28 mouse cellular contexts compared by ENCODE assay signal in genomic region chr11:11805951-11806350, GRCm38 (mm10). TPM values are rescaled to one million over a fixed set of nuclear protein-coding genes. Genes with fewer than 3 reads are reported as not detected.
DNase-seq lines count a peak whose midpoint lies in the region; ATAC-seq and TF ChIP-seq lines count a peak whose summit lies in the region.
"Had no signal": no experiment of that assay in that cellular context is flagged by ENCODE, and none has a peak within 500 bp of the region (broad histone marks: within the 10 kb centered on the region; RNA-seq: fewer than 3 reads in every experiment).

No protein-coding gene starts in this region.

- TF ChIP-seq POLR2A in CH12.LX (IDR thresholded peaks at IDR 0.05; ENCODE audit: low read depth, low read length) = no peak

- no peaks in the 10 kb centered on the region for H3K9me3 ChIP-seq in liver, embryonic 12.5 days (replicated peaks)
- no peaks in the 10 kb centered on the region for H3K9me3 ChIP-seq in CH12.LX (replicated peaks; ENCODE audit: low read length)
- no peaks in the 10 kb centered on the region for H3K9me3 ChIP-seq in liver, embryonic 15.5 days (replicated peaks)
- H3K9me3 ChIP-seq in hindbrain, postnatal 0 days (ENCODE audit: low read length) = no peaks in the 10 kb centered on the region
- H3K9me3 ChIP-seq: embryonic facial prominence, embryonic 12.5 days; embryonic facial prominence, embryonic 15.5 days; forebrain, embryonic 12.5 days; forebrain, embryonic 15.5 days; heart, embryonic 12.5 days; heart, embryonic 15.5 days; hindbrain, embryonic 10.5 days; hindbrain, embryonic 13.5 days had no signal

- H3K27ac ChIP-seq in liver, embryonic 12.5 days = no peak overlapping the region
- peak overlapping the region; percentile 49; the same call in 1 of the 2 replicates for H3K27ac ChIP-seq in CH12.LX (ENCODE audit: insufficient read depth, low read depth)
- no peak overlapping the region for H3K27ac ChIP-seq in liver, embryonic 15.5 days (replicated peaks)
- H3K27ac ChIP-seq in hindbrain, postnatal 0 days = no peak overlapping the region
- H3K27ac ChIP-seq: embryonic facial prominence, embryonic 12.5 days; embryonic facial prominence, embryonic 15.5 days; forebrain, embryonic 12.5 days; forebrain, embryonic 15.5 days; heart, embryonic 15.5 days; hindbrain, embryonic 10.5 days; hindbrain, embryonic 13.5 days had no signal

- WGBS in liver, embryonic 12.5 days (ENCODE audit: insufficient replicate concordance) = 75% methylated on average over 4 of the region's 4 CpGs
- WGBS in liver, embryonic 15.5 days (ENCODE audit: insufficient replicate concordance) = 72% methylated on average over 4 of the region's 4 CpGs
- WGBS in hindbrain, postnatal 0 days = 94% methylated on average over 4 of the region's 4 CpGs

- H3K36me3 ChIP-seq in liver, embryonic 12.5 days = peaks cover 60% of the 10 kb centered on the region
- H3K36me3 ChIP-seq in CH12.LX (replicated peaks in 1 of 2; ENCODE audit: control insufficient read depth in 1 of 2, insufficient read depth in 1 of 2, low read length in 1 of 2) = peaks cover 34 to 49% of the 10 kb centered on the region in 2 experiments
- peaks cover 56% of the 10 kb centered on the region for H3K36me3 ChIP-seq in liver, embryonic 15.5 days (replicated peaks)
- H3K36me3 ChIP-seq in hindbrain, postnatal 0 days (ENCODE audit: insufficient read depth, low read length) = peaks cover 18% of the 10 kb centered on the region; the same call in 1 of the 2 replicates

- no peak for TF ChIP-seq CTCF in CH12.LX (conservative IDR thresholded peaks at IDR 0.05 in 1 of 2, IDR thresholded peaks at IDR 0.05 in 1 of 2; ENCODE audit: low read depth in 2 of 2, low read length in 2 of 2)
- TF ChIP-seq CTCF in hindbrain, postnatal 0 days (IDR thresholded peaks at IDR 0.05; ENCODE audit: low read depth) = no peak

- dilution Hi-C loops in CH12.LX (cut with MboI; ENCODE audit: extremely low pct_ligation_motif_present, extremely low pct_unique_long_range_greater_than_20kb, low sequenced_read_pairs) = loop anchor here (25.0 kb wide), 1 partner anchor 156 kb away; no protein-coding TSS in a partner anchor

- H3K4me1 ChIP-seq in liver, embryonic 12.5 days = peaks cover 63% of the 10 kb centered on the region
- peaks cover 7 to 67% of the 10 kb centered on the region in 2 experiments for H3K4me1 ChIP-seq in CH12.LX (ENCODE audit: control insufficient read depth in 1 of 2, insufficient read depth in 2 of 2)
- H3K4me1 ChIP-seq in liver, embryonic 15.5 days (replicated peaks) = peaks cover 71% of the 10 kb centered on the region
- H3K4me1 ChIP-seq in hindbrain, postnatal 0 days (ENCODE audit: insufficient read depth, low read length) = no peaks in the 10 kb centered on the region

- H3K4me2 ChIP-seq in liver, embryonic 12.5 days = peak overlapping the region; percentile 94; the same call in 1 of the 2 replicates
- peak overlapping the region; percentile 59; the same call in 1 of the 2 replicates for H3K4me2 ChIP-seq in CH12.LX (ENCODE audit: insufficient read depth, low read depth, poor library complexity, severe bottlenecking)
- peak overlapping the region; percentile 13; the same call in 1 of the 2 replicates for H3K4me2 ChIP-seq in liver, embryonic 15.5 days
- no peak overlapping the region for H3K4me2 ChIP-seq in hindbrain, postnatal 0 days (ENCODE audit: low read depth, low read length)
- H3K4me2 ChIP-seq: embryonic facial prominence, embryonic 12.5 days; embryonic facial prominence, embryonic 15.5 days; forebrain, embryonic 12.5 days; forebrain, embryonic 15.5 days; heart, embryonic 12.5 days; heart, embryonic 15.5 days; hindbrain, embryonic 13.5 days had no signal

- no peak overlapping the region for H3K9ac ChIP-seq in liver, embryonic 12.5 days
- H3K9ac ChIP-seq in CH12.LX (ENCODE audit: insufficient read depth, low read depth) = peak overlapping the region; percentile 76
- no peak overlapping the region for H3K9ac ChIP-seq in liver, embryonic 15.5 days
- no peak overlapping the region for H3K9ac ChIP-seq in hindbrain, postnatal 0 days (replicated peaks; ENCODE audit: low read length)
- H3K9ac ChIP-seq: embryonic facial prominence, embryonic 12.5 days; embryonic facial prominence, embryonic 15.5 days; forebrain, embryonic 12.5 days; forebrain, embryonic 15.5 days; heart, embryonic 15.5 days; hindbrain, embryonic 13.5 days had no signal

- ATAC-seq in liver, embryonic 12.5 days = no peak
- ATAC-seq in liver, embryonic 15.5 days (ENCODE audit: insufficient read depth) = no peak
- no peak for ATAC-seq in hindbrain, postnatal 0 days
- ATAC-seq: activated CD4-positive, CD25-positive, alpha-beta regulatory T cell, adult 4 months; forebrain, embryonic 15.5 days; hindbrain, embryonic 16.5 days; inflammation-experienced regulatory T-cells, adult 6 months; intestine, embryonic 16.5 days had no signal

- H3K79me2 ChIP-seq in CH12.LX (replicated peaks; ENCODE audit: control insufficient read depth, extremely low read depth, insufficient read depth, poor library complexity, severe bottlenecking) = peaks cover 64% of the 10 kb centered on the region

- no peaks in the 10 kb centered on the region for H3K27me3 ChIP-seq in liver, embryonic 12.5 days (replicated peaks)
- H3K27me3 ChIP-seq in CH12.LX (replicated peaks) = no peaks in the 10 kb centered on the region
- H3K27me3 ChIP-seq in liver, embryonic 15.5 days = no peaks in the 10 kb centered on the region
- H3K27me3 ChIP-seq in hindbrain, postnatal 0 days (ENCODE audit: insufficient read depth, low read length) = no peaks in the 10 kb centered on the region
- H3K27me3 ChIP-seq: embryonic facial prominence, embryonic 12.5 days; embryonic facial prominence, embryonic 15.5 days; forebrain, embryonic 12.5 days; forebrain, embryonic 15.5 days; heart, embryonic 12.5 days; heart, embryonic 15.5 days; hindbrain, embryonic 13.5 days had no signal

- in situ Hi-C loops in CH12.LX (cut with MboI; ENCODE audit: low pct_ligation_motif_present, low pct_unique_long_range_greater_than_20kb, low sequenced_read_pairs) = loop anchor here (25.0 kb wide), 3 partner anchors 406 to 731 kb away; no protein-coding TSS in a partner anchor

- no peak for TF ChIP-seq EP300 in CH12.LX (IDR thresholded peaks at IDR 0.05; ENCODE audit: low read length)

- TF ChIP-seq RAD21 in CH12.LX (IDR thresholded peaks at IDR 0.05; ENCODE audit: low read depth, low read length) = no peak

- H3K4me3 ChIP-seq in liver, embryonic 12.5 days = no peak overlapping the region
- H3K4me3 ChIP-seq in CH12.LX (replicated peaks in 1 of 3; ENCODE audit: low read depth in 2 of 3, low read length in 2 of 3, poor library complexity in 1 of 3) = peak overlapping the region in 1 of 3 experiments; percentile 62
- H3K4me3 ChIP-seq in liver, embryonic 15.5 days (replicated peaks) = no peak overlapping the region
- no peak overlapping the region for H3K4me3 ChIP-seq in hindbrain, postnatal 0 days (ENCODE audit: low read length)
- H3K4me3 ChIP-seq: embryonic facial prominence, embryonic 12.5 days; embryonic facial prominence, embryonic 15.5 days; forebrain, embryonic 12.5 days; forebrain, embryonic 15.5 days; heart, embryonic 12.5 days; heart, embryonic 15.5 days; hindbrain, embryonic 10.5 days; hindbrain, embryonic 13.5 days had no signal

- peak; percentile 41 for DNase-seq in adrenal gland, postnatal 10 days
- no peak for DNase-seq in adrenal gland, adult 8-10 months
- DNase-seq in liver = no peak
- DNase-seq in CH12.LX (ENCODE audit: extremely low read depth) = no peak
- DNase-seq in hindbrain, postnatal 0 days (ENCODE audit: low spot score) = no peak
- DNase-seq: B cell, adult 2 months; cerebellum, adult 11 months; cerebellum, adult 2 months; cerebellum, adult 9-11 months; cerebellum, postnatal 25 days; gastrocnemius, postnatal 25 days; heart, adult 18-20 months; heart, postnatal 10 days; heart, postnatal 36 days had no signal

TF ChIP-seq in CH12.LX, 34 proteins besides CTCF, POLR2A, EP300 and RAD21:
- TF ChIP-seq CHD2 (IDR thresholded peaks at IDR 0.05; ENCODE audit: low read length) (no peak), SMC3 (IDR thresholded peaks at IDR 0.05; ENCODE audit: low read depth, low read length) (no peak), ELF1 (IDR thresholded peaks at IDR 0.05; ENCODE audit: low read depth, low read length) (no peak), RCOR1 (conservative IDR thresholded peaks at IDR 0.05; ENCODE audit: low read depth, low read length) (no peak), UBTF (IDR thresholded peaks at IDR 0.05; ENCODE audit: low read depth, low read length) (no peak), E2F4 (IDR thresholded peaks at IDR 0.05; ENCODE audit: insufficient replicate concordance, low read depth, low read length) (no peak), ZC3H11A (IDR thresholded peaks at IDR 0.05; ENCODE audit: low read depth, low read length) (no peak), MAX (IDR thresholded peaks at IDR 0.05; ENCODE audit: low read length) (no peak), JUN (IDR thresholded peaks at IDR 0.05; ENCODE audit: insufficient read depth, low read depth, low read length) (no peak), CHD1 (IDR thresholded peaks at IDR 0.05; ENCODE audit: low read depth, low read length) (no peak), PAX5 (IDR thresholded peaks at IDR 0.05; ENCODE audit: low read length) (no peak), GABPA (IDR thresholded peaks at IDR 0.05; ENCODE audit: insufficient replicate concordance, low read depth, low read length) (no peak), IRF4 (IDR thresholded peaks at IDR 0.05; ENCODE audit: low read depth, low read length) (no peak), ZKSCAN1 (IDR thresholded peaks at IDR 0.05; ENCODE audit: borderline replicate concordance, low read depth, low read length) (no peak), BHLHE40 (IDR thresholded peaks at IDR 0.05; ENCODE audit: low read depth, low read length) (no peak)

RNA-seq across cellular contexts. Expression of gene Fignl1, which starts 2.8 kb away (rescaled TPM):
- 10 to 100 TPM in 1 of 2 experiments, 1 to 10 TPM in 1; 8.9 to 12.1 TPM for total RNA-seq in adrenal gland, postnatal 10 days (2021)
- 1 to 10 TPM; 1.3 to 2.8 (median 2.1) TPM for total RNA-seq in adrenal gland, adult 8-10 months (2022)
- polyA plus RNA-seq in liver, embryonic 12.5 days (2016; fragmentation: Nextera tagmentation; extraction: Ambion mirVana) = 126 and 130 TPM in 2 replicates
- total RNA-seq in CH12.LX (2012; rRNA removed) (82.8 and 98.5 TPM in 2 replicates), CH12.LX (2014; rRNA removed) (189 TPM in 2 replicates)
- polyA plus RNA-seq in CH12.LX (2012; ENCODE audit: insufficient read length, low read depth) = 98.5 and 101 TPM in 2 replicates
- polyA plus RNA-seq in liver, embryonic 15.5 days (2015; fragmentation: Nextera tagmentation; extraction: Ambion mirVana) = 85.0 and 93.2 TPM in 2 replicates
- 10.7 and 11.3 TPM in 2 replicates for total RNA-seq in hindbrain, postnatal 0 days (2014; rRNA removed)
- polyA plus RNA-seq in hindbrain, postnatal 0 days (2015; fragmentation: Nextera tagmentation; extraction: Ambion mirVana) = 7.0 and 8.8 TPM in 2 replicates
